Mouse (Mus musculus) natural killer cell, adult 2 months (primary cell): ENCODE data around the gene Il16.

Source experiments
- DNase-seq, 2 experiments: peaks; one replicate each; pipeline ENCODE4 v3.0.0; 2022; ENCODE audit warnings: low spot score in 2 of 2

Gene Il16

GRCm38 (mm10) chr7:83611886-83612285 is 133.6 kb downstream of the Il16 start:
- DNase-seq: no peak

DNA sequence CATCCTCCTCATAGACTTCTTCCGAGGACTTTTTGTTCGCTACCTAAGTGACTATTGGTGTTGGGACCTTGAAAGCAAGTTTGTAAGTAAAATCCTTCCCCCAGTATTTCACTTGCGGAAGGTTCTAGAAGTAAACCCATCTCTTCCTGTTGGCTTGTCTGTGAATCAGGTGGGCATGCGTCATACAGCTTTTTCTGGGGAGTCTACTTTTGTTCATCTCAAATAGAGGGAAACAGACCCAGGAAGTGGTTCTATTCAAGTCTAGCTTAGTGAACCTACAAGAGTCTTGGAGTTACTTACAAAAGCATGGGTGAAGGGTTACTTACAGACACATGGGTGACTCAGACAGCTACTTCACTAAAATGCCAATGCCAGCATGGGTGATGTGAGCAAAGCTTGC is 135.6 kb downstream of the Il16 start:
- DNase-seq: peak in 1 of 2 experiments; percentile 4

DNA sequence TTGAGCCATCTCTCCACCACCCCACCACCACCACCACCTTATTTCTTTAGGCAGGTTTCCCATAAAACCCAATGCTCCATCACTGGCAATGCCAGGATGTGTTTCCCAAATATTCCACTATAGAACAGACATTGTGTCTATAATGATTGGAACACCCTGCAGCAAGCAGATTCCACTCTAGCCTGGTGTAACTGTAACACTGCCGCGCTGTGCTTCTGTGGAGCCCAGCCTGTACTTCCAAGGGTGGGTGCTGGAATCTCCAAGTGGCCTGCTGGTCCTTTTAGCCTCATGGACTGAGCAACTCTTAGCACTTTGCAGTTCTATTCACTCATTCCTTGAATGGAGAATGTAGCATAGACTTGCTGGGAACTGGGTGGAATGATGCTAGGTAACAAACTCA is 138.7 kb downstream of the Il16 start:
- no peak for DNase-seq

DNA sequence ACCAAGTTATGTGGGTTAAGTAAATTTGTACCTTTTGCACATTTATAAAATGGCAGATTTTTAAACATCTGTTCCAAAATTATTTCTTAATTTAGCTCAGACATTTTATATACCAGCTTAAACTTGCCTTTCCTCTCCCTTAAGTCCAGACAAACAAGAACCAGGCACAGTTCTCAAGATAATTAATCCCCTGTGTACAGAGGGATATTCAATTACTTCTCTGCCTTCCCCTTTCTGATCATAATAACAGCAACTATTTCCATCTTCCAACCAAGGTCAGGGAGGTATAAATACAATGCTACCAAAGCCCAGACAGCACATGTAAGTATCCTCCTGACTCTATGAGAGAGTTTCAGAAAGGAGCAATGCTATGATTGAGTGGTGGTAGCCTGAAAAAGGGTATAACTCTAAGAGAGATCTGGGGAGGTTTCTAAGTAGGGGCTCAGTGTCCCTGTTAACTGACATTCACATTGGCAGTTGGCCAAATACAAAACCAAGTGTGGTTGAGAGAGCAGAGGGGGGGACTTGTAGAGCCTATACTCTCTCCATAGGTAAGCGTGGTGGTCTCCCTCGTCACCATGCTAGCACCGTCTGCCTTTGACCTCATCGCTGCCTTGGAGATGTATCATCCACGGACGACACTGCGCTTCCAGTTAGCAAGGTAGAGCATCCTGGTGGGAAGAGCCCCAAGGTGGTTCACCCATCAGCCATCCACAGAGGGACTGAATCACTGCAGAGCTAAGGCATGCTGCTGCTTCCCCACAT is 141.2 kb downstream of the Il16 start:
- DNase-seq: no peak

DNA sequence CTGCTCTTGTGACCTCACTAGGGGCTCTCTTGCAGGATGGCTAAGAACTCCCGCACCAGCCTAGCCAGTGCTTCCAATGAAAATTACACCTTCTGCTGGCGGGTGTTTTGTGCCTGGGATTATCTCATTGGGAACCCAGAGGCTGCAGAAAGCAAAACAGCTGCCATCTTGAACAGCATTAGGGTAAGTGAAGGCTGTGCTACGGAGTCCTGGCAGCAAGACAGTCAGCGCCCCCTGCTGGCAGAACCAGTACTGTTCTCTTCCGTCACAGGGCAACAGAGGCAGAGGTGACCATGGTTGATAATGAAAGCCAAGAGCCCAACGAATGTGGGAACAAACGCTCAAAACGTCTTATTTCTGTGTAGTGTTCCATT is 145.6 kb downstream of the Il16 start:
- DNase-seq: peak; percentile 12 to 55

- no peak for DNase-seq
These were observed 146.3 kb downstream of the Il16 start for GRCm38 (mm10) chr7:83598997-83599912.

DNA sequence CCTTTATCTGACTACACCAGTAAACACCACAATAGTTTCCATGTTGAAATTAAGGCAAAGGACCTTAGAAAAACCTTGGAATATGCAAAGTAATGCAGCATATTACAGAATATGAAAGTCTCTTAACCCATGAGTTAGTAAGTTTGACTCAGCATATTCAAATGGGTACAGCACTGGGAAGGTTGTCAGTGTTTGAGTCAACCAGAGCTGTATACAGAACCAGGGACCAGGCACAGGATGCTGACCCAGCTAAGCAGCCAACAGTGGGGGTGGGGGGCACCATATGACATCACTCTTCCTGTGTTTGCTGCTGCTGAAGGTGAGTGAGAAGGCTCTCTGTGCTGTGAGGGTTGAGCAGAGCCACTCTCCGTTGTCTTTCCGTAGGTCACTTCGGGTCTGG is 148.5 kb downstream of the Il16 start:
- no peak for DNase-seq

GRCm38 (mm10) chr7:83594056-83594455 is 151.5 kb downstream of the Il16 start:
- DNase-seq: no peak
